Mouse (Mus musculus): Measurements from ENCODE around the gene Zfp664. TPM values are rescaled to one million over a fixed set of nuclear protein-coding genes. Genes with fewer than 3 reads are reported as not detected.

The Zfp664 gene
- total and polyA plus RNA-seq, 2 experiments from 2014 or later = 42.5 to 63.6 TPM

DNA sequence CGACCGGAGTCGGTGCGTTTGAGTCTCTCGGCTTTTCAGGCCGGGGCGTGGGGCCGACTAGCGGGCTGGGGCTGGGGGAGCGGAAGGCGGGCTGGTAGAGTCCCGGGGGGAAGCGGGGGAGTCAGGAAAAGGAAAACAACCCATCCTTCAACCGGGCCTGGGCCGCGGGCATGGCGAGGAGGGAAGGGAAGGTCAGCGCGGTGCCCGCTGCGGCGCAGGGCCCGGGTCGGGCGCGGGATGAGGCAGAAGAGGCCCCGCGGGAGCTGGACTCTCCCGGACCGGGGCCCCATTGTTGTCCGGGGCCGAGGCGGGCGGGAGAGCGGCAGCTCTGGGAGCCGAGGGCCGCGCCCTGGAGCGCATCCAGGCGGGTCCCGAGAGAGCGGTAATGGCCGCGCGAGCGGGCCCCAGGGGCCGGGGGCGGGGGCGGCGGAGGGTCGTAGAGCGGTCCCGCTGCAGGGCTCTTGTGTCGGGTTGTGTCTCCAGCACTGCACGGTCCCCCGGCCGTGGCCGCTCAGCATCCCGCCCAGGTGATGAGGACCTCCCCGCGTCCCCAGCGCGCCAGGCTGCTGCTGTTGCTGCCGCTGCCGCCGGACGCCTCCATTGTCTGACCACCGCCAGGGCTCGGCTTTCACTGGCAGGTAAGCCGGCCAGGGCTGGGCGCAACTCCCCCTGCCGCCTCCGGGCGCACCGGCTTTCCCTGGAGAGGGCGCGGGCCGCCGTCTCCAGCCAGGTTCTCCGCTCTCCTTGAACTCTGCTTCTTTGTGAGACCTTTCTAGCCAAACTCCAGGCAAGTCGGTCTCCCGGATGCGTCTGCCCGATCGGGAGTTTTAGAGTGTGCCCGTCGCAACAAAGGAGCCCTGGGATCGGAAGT is 615 bp downstream of the Zfp664 start:
- H3K4me1 ChIP-seq (ENCODE audit: insufficient read depth, low read length) = peaks cover 6% of the 10 kb centered on the region
- no peaks in the 10 kb centered on the region for H3K9me3 ChIP-seq (ENCODE audit: low read length)
- ATAC-seq = no peak; the same call in 1 of the 2 replicates
- peak; percentile 21 for TF ChIP-seq CTCF (IDR thresholded peaks at IDR 0.05; ENCODE audit: low read depth)
- no peaks in the 10 kb centered on the region for H3K27me3 ChIP-seq (ENCODE audit: insufficient read depth, low read length)
- peak overlapping the region; percentile 88 for H3K9ac ChIP-seq (replicated peaks; ENCODE audit: low read length)
- under 1% methylated on average over 61 of the region's 88 CpGs for WGBS
- DNase-seq (ENCODE audit: low spot score) = peak; percentile 53
- peak overlapping the region; percentile 89 for H3K27ac ChIP-seq
- no peaks in the 10 kb centered on the region for H3K36me3 ChIP-seq (ENCODE audit: insufficient read depth, low read length)
- peak overlapping the region; percentile 90 for H3K4me2 ChIP-seq (ENCODE audit: low read depth, low read length)
- H3K4me3 ChIP-seq (ENCODE audit: low read length) = peak overlapping the region; percentile 98

DNA sequence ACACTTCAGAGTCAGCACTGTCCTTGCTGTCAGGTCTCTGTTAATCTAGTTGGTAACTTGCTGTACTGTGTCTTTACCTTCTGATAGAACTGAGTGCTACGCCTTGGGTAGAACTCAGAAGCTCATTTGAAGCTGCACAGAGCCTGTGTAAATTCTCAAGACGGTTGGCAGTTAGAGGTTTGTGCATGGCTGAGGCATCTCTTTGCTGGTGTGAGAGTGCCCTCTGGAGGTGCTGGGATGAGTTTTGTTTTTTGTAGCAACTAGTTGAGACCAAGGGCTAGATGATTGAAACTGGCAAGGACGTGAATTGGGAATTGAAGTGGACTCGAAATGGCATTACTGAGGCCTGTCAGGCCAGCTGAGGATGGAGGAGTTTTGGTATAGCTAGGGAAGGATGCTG is 6.5 kb downstream of the Zfp664 start:
- H3K36me3 ChIP-seq (ENCODE audit: insufficient read depth, low read length) = no peaks in the 10 kb centered on the region; the same call in 1 of the 2 replicates
- H3K27me3 ChIP-seq (ENCODE audit: insufficient read depth, low read length) = no peaks in the 10 kb centered on the region
- WGBS = 19% methylated on average over 4 of the region's 4 CpGs
- peak; percentile 63 for ATAC-seq
- no peak overlapping the region for H3K9ac ChIP-seq (replicated peaks; ENCODE audit: low read length)
- TF ChIP-seq CTCF (IDR thresholded peaks at IDR 0.05; ENCODE audit: low read depth) = peak; percentile 82
- peaks cover 7% of the 10 kb centered on the region for H3K4me1 ChIP-seq (ENCODE audit: insufficient read depth, low read length)
- no peak overlapping the region for H3K27ac ChIP-seq
- no peak overlapping the region for H3K4me2 ChIP-seq (ENCODE audit: low read depth, low read length)
- H3K9me3 ChIP-seq (ENCODE audit: low read length) = no peaks in the 10 kb centered on the region
- no peak overlapping the region for H3K4me3 ChIP-seq (ENCODE audit: low read length)
- peak; percentile 83 for DNase-seq (ENCODE audit: low spot score)

DNA sequence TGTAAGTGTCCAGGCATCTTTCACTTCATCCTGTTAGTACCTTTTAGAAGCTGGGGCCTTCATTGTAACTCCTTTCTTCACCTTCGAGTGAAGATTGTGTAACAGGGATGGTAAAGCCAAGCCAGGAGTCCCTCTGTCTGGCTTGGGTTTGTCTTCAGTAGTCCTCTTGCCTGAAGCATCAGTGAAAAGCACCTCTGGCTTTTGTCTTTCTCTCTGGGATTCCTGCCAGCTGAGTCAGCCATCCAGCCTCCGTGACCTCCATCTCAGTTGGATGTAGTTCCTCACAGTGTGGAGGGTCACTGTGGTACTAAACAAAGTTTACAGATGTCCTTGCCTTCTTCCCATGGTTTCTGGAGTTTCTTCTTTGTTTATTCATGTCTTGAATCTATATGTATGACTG is 9.5 kb downstream of the Zfp664 start:
- no peak for ATAC-seq
- H3K27me3 ChIP-seq (ENCODE audit: insufficient read depth, low read length) = no peaks in the 10 kb centered on the region
- H3K27ac ChIP-seq = no peak overlapping the region
- H3K36me3 ChIP-seq (ENCODE audit: insufficient read depth, low read length) = no peaks in the 10 kb centered on the region; the same call in 1 of the 2 replicates
- H3K4me1 ChIP-seq (ENCODE audit: insufficient read depth, low read length) = peaks cover 3% of the 10 kb centered on the region; the same call in 1 of the 2 replicates
- H3K9me3 ChIP-seq (ENCODE audit: low read length) = no peaks in the 10 kb centered on the region
- no peak for DNase-seq (ENCODE audit: low spot score)
- no peak for TF ChIP-seq CTCF (IDR thresholded peaks at IDR 0.05; ENCODE audit: low read depth)
- no peak overlapping the region for H3K4me2 ChIP-seq (ENCODE audit: low read depth, low read length)
- no peak overlapping the region for H3K4me3 ChIP-seq (ENCODE audit: low read length)
- WGBS = 47% methylated on average over 2 of the region's 2 CpGs
- H3K9ac ChIP-seq (replicated peaks; ENCODE audit: low read length) = no peak overlapping the region

DNA sequence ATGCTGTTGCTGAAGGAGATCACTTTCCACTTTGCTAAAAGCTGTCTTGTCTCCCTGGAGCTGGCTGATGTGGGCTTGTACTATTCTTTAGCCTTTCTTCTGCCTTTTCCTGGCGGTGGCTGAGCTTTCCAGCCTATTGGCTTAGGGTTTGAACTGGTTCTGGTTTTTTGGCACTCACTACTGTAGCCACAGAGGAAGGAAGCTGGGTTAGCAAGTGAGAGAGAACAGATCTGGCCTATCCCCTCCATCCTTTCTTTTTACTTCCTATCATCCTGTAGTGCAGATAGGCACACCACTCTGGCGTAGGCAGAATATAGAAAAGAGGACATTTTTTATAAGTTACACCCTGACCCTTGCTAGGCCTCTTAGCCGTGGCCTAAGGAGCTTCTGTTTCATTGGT is 10.6 kb downstream of the Zfp664 start:
- Histone ChIP-seq H3K36me3 (ENCODE audit: insufficient read depth, low read length) (no peaks in the 10 kb centered on the region; the same call in 1 of the 2 replicates), H3K27ac (no peak overlapping the region), H3K27me3 (ENCODE audit: insufficient read depth, low read length) (no peaks in the 10 kb centered on the region), H3K4me1 (ENCODE audit: insufficient read depth, low read length) (peaks cover 3% of the 10 kb centered on the region; the same call in 1 of the 2 replicates), H3K4me2 (ENCODE audit: low read depth, low read length) (no peak overlapping the region), H3K9me3 (ENCODE audit: low read length) (no peaks in the 10 kb centered on the region), H3K4me3 (ENCODE audit: low read length) (no peak overlapping the region), H3K9ac (replicated peaks; ENCODE audit: low read length) (no peak overlapping the region)
- 79% methylated on average over 3 of the region's 3 CpGs for WGBS
- TF ChIP-seq CTCF (IDR thresholded peaks at IDR 0.05; ENCODE audit: low read depth) = no peak
- ATAC-seq (no peak), DNase-seq (ENCODE audit: low spot score) (no peak)

DNA sequence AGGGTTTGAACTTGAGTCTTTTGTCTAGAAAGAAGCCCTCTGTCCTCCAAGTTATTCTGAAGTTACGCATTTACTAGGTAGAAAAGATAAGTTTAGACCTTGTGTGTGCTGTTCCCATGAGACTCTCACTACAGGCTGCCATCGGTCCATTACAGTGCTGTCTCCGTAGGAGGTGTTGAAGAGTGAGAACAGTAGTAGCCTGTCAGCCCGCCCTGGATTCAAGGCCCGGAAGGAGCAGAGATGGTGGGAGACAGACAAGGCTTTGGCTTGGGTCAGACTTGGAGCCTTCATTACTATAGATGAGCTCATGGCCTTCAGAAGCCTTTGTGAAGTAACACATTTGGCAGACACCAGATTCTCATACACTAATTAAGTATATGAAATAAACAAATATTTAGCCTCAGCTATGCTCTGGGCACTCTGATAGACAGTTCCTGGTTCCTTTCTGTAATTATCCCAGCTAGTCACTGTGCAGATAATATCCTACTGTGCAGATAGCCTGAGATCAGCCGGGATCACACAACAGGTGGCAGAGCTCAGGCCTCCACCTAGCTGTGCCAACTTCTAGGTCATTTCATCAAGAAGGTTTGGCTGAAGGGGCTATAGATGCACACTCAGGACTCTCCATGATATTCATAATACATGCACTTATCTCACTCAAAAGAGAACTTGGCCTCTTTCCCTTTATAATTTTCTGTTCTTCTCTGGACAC is 11.6 kb downstream of the Zfp664 start:
- Histone ChIP-seq H3K27ac (no peak overlapping the region), H3K36me3 (ENCODE audit: insufficient read depth, low read length) (no peaks in the 10 kb centered on the region; the same call in 1 of the 2 replicates), H3K9ac (replicated peaks; ENCODE audit: low read length) (no peak overlapping the region), H3K4me3 (ENCODE audit: low read length) (no peak overlapping the region), H3K9me3 (ENCODE audit: low read length) (no peaks in the 10 kb centered on the region), H3K4me2 (ENCODE audit: low read depth, low read length) (no peak overlapping the region), H3K27me3 (ENCODE audit: insufficient read depth, low read length) (no peaks in the 10 kb centered on the region), H3K4me1 (ENCODE audit: insufficient read depth, low read length) (peaks cover 3% of the 10 kb centered on the region; the same call in 1 of the 2 replicates)
- no peak for TF ChIP-seq CTCF (IDR thresholded peaks at IDR 0.05; ENCODE audit: low read depth)
- ATAC-seq (peak; percentile 32; the same call in 1 of the 2 replicates), DNase-seq (ENCODE audit: low spot score) (no peak)
- 83% methylated on average over 6 of the region's 6 CpGs for WGBS

DNA sequence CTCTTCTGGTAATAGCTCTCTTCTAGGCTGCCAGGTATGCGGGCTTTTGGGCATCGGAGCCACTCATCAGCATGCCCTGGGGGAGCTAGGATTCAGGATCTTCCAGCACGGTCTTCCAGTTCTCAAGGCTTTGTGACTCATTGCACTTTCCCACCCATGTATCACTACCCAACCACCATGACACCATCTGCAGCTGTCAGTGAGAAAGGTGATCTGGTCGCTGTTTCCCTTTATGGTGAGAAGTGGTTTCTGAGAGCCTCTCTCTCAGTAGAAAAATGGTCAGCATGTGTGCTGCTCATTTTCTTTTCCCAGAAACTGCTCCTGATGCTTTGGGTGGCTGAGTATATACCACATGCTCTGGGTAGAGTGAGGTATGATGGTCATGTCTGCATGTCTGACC is 16.8 kb downstream of the Zfp664 start:
- 89% methylated on average over 4 of the region's 4 CpGs for WGBS

More for the DNA sequence above, 16.8 kb downstream of the Zfp664 start:
- no peak overlapping the region for H3K9ac ChIP-seq (replicated peaks; ENCODE audit: low read length)
- no peaks in the 10 kb centered on the region for H3K9me3 ChIP-seq (ENCODE audit: low read length)
- H3K27me3 ChIP-seq (ENCODE audit: insufficient read depth, low read length) = no peaks in the 10 kb centered on the region
- no peak for TF ChIP-seq CTCF (IDR thresholded peaks at IDR 0.05; ENCODE audit: low read depth)
- H3K27ac ChIP-seq = no peak overlapping the region
- H3K36me3 ChIP-seq (ENCODE audit: insufficient read depth, low read length) = peaks cover 6% of the 10 kb centered on the region; the same call in 1 of the 2 replicates
- no peak overlapping the region for H3K4me2 ChIP-seq (ENCODE audit: low read depth, low read length)
- no peak for ATAC-seq
- no peak for DNase-seq (ENCODE audit: low spot score)
- H3K4me1 ChIP-seq (ENCODE audit: insufficient read depth, low read length) = no peaks in the 10 kb centered on the region; the same call in 1 of the 2 replicates
- no peak overlapping the region for H3K4me3 ChIP-seq (ENCODE audit: low read length)
